Mouse (Mus musculus) spleen, postnatal 0 days (tissue): Measurements from ENCODE around the gene Casp1. TPM values are rescaled to one million over a fixed set of nuclear protein-coding genes. Genes with fewer than 3 reads are reported as not detected.

Source experiments
- polyA plus RNA-seq: library from polyadenylated mRNA; unstranded; fragments of >200 nt; fragmentation: Nextera tagmentation; extraction: Ambion mirVana; gene quantifications from 2 replicates; pipeline ENCODE4 v1.2.1, GENCODE M21; 2015

Casp1 gene
- 6.1 and 6.6 TPM in 2 replicates for polyA plus RNA-seq

DNA sequence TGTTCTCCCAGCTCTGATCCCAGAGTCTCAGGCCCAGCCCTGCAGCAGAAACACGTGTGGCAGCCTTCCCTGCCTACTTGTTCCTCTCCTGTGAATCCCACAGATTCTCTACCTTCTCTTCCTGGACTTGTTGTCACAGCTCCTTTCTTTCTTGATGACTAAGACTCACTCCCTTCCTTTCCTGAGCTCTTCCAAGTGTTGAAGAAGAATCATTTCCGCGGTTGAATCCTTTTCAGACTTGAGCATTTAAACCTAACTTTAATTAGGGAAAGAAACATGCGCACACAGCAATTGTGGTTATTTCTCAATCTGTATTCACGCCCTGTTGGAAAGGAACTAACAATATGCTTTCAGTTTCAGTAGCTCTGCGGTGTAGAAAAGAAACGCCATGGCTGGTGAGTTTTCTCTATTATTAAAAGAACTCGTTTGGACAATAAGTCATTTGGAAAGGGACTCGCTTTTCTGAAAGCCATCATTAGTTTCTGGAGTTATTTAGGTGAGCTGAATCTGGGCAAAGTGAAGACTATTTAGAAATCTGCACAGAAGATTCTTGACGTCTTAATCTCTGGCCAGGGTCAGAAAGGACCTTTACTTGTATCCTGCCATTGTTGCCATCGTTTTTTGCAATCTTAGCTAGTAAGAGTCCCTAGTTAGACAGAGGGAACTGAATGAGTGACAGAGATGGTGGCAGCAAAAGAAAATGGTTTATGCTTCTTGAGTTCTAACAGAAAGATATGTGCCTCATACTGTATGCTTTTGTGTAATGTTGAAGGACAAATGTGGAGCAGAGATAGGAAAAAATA is at the start of gene Casp1:
Casp1 (plus strand) TSS at position 189 of the 803 bp plus-strand sequence.

DNA sequence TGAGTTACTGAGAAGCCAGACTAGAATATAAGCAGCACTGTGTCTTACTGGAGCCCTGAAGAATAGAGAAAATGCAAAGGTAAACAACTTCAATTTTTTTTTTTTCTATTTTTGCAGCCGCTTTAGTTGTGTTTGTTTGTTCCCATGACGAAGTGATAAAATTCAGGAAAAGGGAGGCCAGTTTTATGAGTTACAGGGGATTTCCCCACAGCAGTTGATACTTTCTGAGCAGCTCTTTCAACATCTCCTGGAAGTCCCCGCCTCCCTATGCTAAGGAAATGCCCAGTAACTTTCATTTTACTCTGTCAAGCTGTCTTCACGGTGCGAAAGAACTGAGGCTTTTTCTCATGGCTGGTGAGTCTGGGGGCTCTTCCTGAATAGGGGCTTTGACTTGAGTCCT is 10.2 kb downstream of the Casp1 start, which contains the start of gene Casp4:
Casp4 (plus strand) TSS at position 268 of the 400 bp plus-strand sequence.

GRCm38 (mm10) chr9:5345291-5345898 is 47.1 kb downstream of the Casp1 start, which contains the start of gene Casp12:
TSS of gene Casp12 (plus strand) at chr9:5345430.

Other genes with a start within 250 kb of the Casp1 start
- 2.6 and 3.3 TPM in 2 replicates for gene Casp4, start 10.3 kb downstream of the Casp1 start, polyA plus RNA-seq
- gene Casp12, start 46.9 kb downstream of the Casp1 start, polyA plus RNA-seq = 2.2 and 2.7 TPM in 2 replicates